9 mouse cellular contexts compared by ENCODE assay signal in the genomic region with DNA sequence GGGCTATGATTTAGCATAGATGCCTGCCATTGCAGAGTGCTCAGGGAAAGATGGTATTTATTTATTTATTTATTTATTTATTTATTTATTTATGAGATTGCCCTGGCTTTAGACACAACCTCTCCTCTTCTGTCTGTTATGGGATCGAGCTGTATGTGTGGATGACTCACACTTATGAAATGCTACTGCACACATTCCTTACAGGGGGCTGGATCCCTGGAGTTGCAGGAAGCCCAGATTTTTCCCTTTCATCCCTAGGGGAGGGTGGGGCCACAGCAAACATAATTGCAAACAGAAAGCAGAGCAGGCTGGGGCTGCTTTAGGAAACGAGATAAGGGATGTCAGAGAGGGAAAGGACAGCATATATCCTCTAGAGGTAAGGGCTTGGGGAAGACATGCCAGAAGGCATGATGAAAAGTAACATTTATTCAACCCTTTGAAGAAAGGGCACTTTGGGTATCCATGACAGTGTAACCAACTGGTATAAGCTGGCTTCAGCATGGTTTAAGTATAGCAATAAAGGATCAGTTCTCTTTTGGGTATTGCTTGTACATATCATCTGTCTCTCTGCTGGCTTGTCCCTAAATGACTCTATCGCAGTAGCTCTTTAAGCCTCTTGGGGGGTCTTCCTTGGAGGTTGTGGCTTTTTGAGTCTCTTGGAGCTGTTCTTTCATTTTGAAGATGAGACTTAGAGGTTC.
DNase-seq lines count a peak whose midpoint lies in the region; ATAC-seq and TF ChIP-seq lines count a peak whose summit lies in the region.
"Had no signal": no experiment of that assay in that cellular context is flagged by ENCODE, and none has a peak within 500 bp of the region (broad histone marks: within the 10 kb centered on the region; RNA-seq: fewer than 3 reads in every experiment).

No protein-coding gene starts in this region.

- no peak overlapping the region for H3K4me2 ChIP-seq in midbrain, embryonic 13.5 days (replicated peaks)
- no peak overlapping the region for H3K4me2 ChIP-seq in midbrain, embryonic 14.5 days (ENCODE audit: low read length)
- no peak overlapping the region for H3K4me2 ChIP-seq in intestine, embryonic 14.5 days (ENCODE audit: low read length)
- no peak overlapping the region for H3K4me2 ChIP-seq in stomach, postnatal 0 days (replicated peaks; ENCODE audit: low read depth)

- no peak for TF ChIP-seq CTCF in gastrocnemius, adult 2 months (IDR thresholded peaks at IDR 0.05)
- TF ChIP-seq CTCF in stomach, postnatal 0 days (IDR thresholded peaks at IDR 0.05; ENCODE audit: low read depth), result no peak

- H3K27me3 ChIP-seq in midbrain, embryonic 13.5 days, result no peaks in the 10 kb centered on the region
- no peaks in the 10 kb centered on the region for H3K27me3 ChIP-seq in midbrain, embryonic 14.5 days (ENCODE audit: control insufficient read depth, insufficient read depth, low read length)
- H3K27me3 ChIP-seq in intestine, embryonic 14.5 days (replicated peaks; ENCODE audit: control insufficient read depth, insufficient read depth, low read length), result no peaks in the 10 kb centered on the region
- no peaks in the 10 kb centered on the region for H3K27me3 ChIP-seq in stomach, postnatal 0 days (ENCODE audit: control insufficient read depth, insufficient read depth, low read length)
- H3K27me3 ChIP-seq: neural tube, embryonic 13.5 days had no signal

- peak overlapping the region; percentile 81 for H3K27ac ChIP-seq in gastrocnemius, adult 2 months
- no peak overlapping the region for H3K27ac ChIP-seq in midbrain, embryonic 13.5 days
- H3K27ac ChIP-seq in midbrain, embryonic 14.5 days (replicated peaks; ENCODE audit: low read depth, low read length), result no peak overlapping the region
- no peak overlapping the region for H3K27ac ChIP-seq in intestine, embryonic 14.5 days (ENCODE audit: low read depth)
- no peak overlapping the region for H3K27ac ChIP-seq in stomach, postnatal 0 days (replicated peaks)
- H3K27ac ChIP-seq: neural tube, embryonic 13.5 days had no signal

- no peaks in the 10 kb centered on the region for H3K9me3 ChIP-seq in midbrain, embryonic 13.5 days
- H3K9me3 ChIP-seq in midbrain, embryonic 14.5 days (ENCODE audit: control insufficient read depth, low read length), result no peaks in the 10 kb centered on the region
- H3K9me3 ChIP-seq in intestine, embryonic 14.5 days (ENCODE audit: control insufficient read depth, low read length), result no peaks in the 10 kb centered on the region
- no peaks in the 10 kb centered on the region for H3K9me3 ChIP-seq in stomach, postnatal 0 days (ENCODE audit: control insufficient read depth, low read length)
- H3K9me3 ChIP-seq: neural tube, embryonic 13.5 days had no signal

- WGBS in midbrain, embryonic 13.5 days, result 64% methylated on average over 3 of the region's 3 CpGs
- WGBS in midbrain, embryonic 14.5 days, result 68% methylated on average over 3 of the region's 3 CpGs
- 31% methylated on average over 3 of the region's 3 CpGs for WGBS in intestine, embryonic 14.5 days
- 30% methylated on average over 3 of the region's 3 CpGs for WGBS in stomach, postnatal 0 days

- peaks cover 3% of the 10 kb centered on the region; the same call in 1 of the 2 replicates for H3K4me1 ChIP-seq in midbrain, embryonic 13.5 days (replicated peaks)
- no peaks in the 10 kb centered on the region for H3K4me1 ChIP-seq in midbrain, embryonic 14.5 days (ENCODE audit: control insufficient read depth, insufficient read depth, low read length)
- H3K4me1 ChIP-seq in intestine, embryonic 14.5 days (replicated peaks; ENCODE audit: control insufficient read depth, insufficient read depth, low read length), result peaks cover 5% of the 10 kb centered on the region; the same call in 1 of the 2 replicates
- no peaks in the 10 kb centered on the region for H3K4me1 ChIP-seq in stomach, postnatal 0 days (replicated peaks; ENCODE audit: control insufficient read depth, insufficient read depth)

- peak; percentile 18 for DNase-seq in gastrocnemius, adult 2 months
- DNase-seq in gastrocnemius, postnatal 25 days, result no peak
- no peak for DNase-seq in midbrain, embryonic 14.5 days
- no peak for DNase-seq in intestine, embryonic 14.5 days (ENCODE audit: low spot score)
- peak; percentile 23 for DNase-seq in stomach, postnatal 0 days (ENCODE audit: low spot score)
- DNase-seq in spleen, postnatal 10 days (ENCODE audit: low spot score in 2 of 2), result no peak
- no peak for DNase-seq in kidney, adult 11 months

- no peaks in the 10 kb centered on the region for H3K36me3 ChIP-seq in midbrain, embryonic 13.5 days
- H3K36me3 ChIP-seq in midbrain, embryonic 14.5 days (ENCODE audit: control insufficient read depth, insufficient read depth, low read length), result no peaks in the 10 kb centered on the region
- H3K36me3 ChIP-seq in intestine, embryonic 14.5 days (ENCODE audit: control insufficient read depth, insufficient read depth, low read length), result no peaks in the 10 kb centered on the region
- no peaks in the 10 kb centered on the region for H3K36me3 ChIP-seq in stomach, postnatal 0 days (ENCODE audit: control insufficient read depth, insufficient read depth, low read length)
- H3K36me3 ChIP-seq: neural tube, embryonic 13.5 days had no signal

- TF ChIP-seq EP300 in stomach, postnatal 0 days (optimal IDR thresholded peaks at IDR 0.05), result no peak

- peak overlapping the region; percentile 17 for H3K4me3 ChIP-seq in gastrocnemius, adult 2 months
- no peak overlapping the region for H3K4me3 ChIP-seq in midbrain, embryonic 13.5 days (replicated peaks)
- no peak overlapping the region for H3K4me3 ChIP-seq in midbrain, embryonic 14.5 days (replicated peaks; ENCODE audit: low read depth, low read length)
- H3K4me3 ChIP-seq in intestine, embryonic 14.5 days (ENCODE audit: low read depth, low read length), result no peak overlapping the region
- H3K4me3 ChIP-seq in stomach, postnatal 0 days (ENCODE audit: low read depth, low read length), result no peak overlapping the region
- H3K4me3 ChIP-seq: neural tube, embryonic 13.5 days had no signal

- peak; percentile 56 for ATAC-seq in midbrain, embryonic 13.5 days
- ATAC-seq in midbrain, embryonic 14.5 days (ENCODE audit: low FRiP score, low TSS enrichment), result no peak
- peak; percentile 78 for ATAC-seq in intestine, embryonic 14.5 days (replicated peaks; ENCODE audit: low FRiP score, low TSS enrichment, low read depth)
- ATAC-seq in stomach, postnatal 0 days (ENCODE audit: low FRiP score, low TSS enrichment), result peak; percentile 66; the same call in 1 of the 2 replicates

- no peak overlapping the region for H3K9ac ChIP-seq in midbrain, embryonic 13.5 days (replicated peaks)
- H3K9ac ChIP-seq in midbrain, embryonic 14.5 days (replicated peaks; ENCODE audit: low read length), result no peak overlapping the region
- no peak overlapping the region for H3K9ac ChIP-seq in intestine, embryonic 14.5 days (ENCODE audit: low read length)
- H3K9ac ChIP-seq in stomach, postnatal 0 days (ENCODE audit: low read length), result no peak overlapping the region
- H3K9ac ChIP-seq: neural tube, embryonic 13.5 days had no signal

- intact Hi-C loops in gastrocnemius, adult 2 months (cut with DNase I), result loop anchor here (5.0 to 10.0 kb wide), 2 partner anchors 344 to 1161 kb away; a partner anchor contains a TSS

Comparison
In these comparisons a context has a peak if more than half of its experiments do, and no peak if none do; other contexts are left out.
1. DNase-seq: peak in gastrocnemius, adult 2 months (single experiment) and stomach, postnatal 0 days (single experiment); none in gastrocnemius, postnatal 25 days (single experiment), midbrain, embryonic 14.5 days (single experiment), intestine, embryonic 14.5 days (single experiment), spleen, postnatal 10 days (0 of 2) and kidney, adult 11 months (single experiment).